Mouse (Mus musculus) hindbrain, embryonic 11.5 days (tissue): ENCODE measurements around the gene Aldh3a1. TPM values are rescaled to one million over a fixed set of nuclear protein-coding genes. Genes with fewer than 3 reads are reported as not detected.
"Not testable (repeated sequence)": the region's sequence is repeated elsewhere in the genome, so short reads cannot be mapped to it uniquely, and the experiment has no call there.

Source experiments
- ATAC-seq: fragments of 200-750 bp; cut with Nextera tagmentation; 2 replicates; pipeline ENCODE4 v1.8.0; 2017; ENCODE audit warnings: mild to moderate bottlenecking, moderate TSS enrichment, moderate library complexity; ENCODE audit not compliant: low FRiP score
- DNase-seq: peaks from one replicate; pipeline ENCODE4 v3.0.0-alpha.2; 2015; ENCODE audit warnings: low spot score
- H3K27ac ChIP-seq: fragments of 300-500 bp; sonication (generic); 2 replicates; pipeline ENCODE4 v1.5.1; 2014; ENCODE audit warnings: mild to moderate bottlenecking, low read depth, low read length
- H3K27me3 ChIP-seq: fragments of 300-500 bp; sonication (generic); 2 replicates; pipeline ENCODE4 v1.6.1; 2014; ENCODE audit warnings: mild to moderate bottlenecking, low read length, moderate library complexity, mixed read lengths; ENCODE audit not compliant: control insufficient read depth, insufficient read depth
- H3K36me3 ChIP-seq: fragments of 300-500 bp; sonication (generic); 2 replicates; pipeline ENCODE4 v1.6.1; 2014; ENCODE audit warnings: mild to moderate bottlenecking, low read length, moderate library complexity, mixed read lengths; ENCODE audit not compliant: control insufficient read depth, insufficient read depth
- H3K4me1 ChIP-seq: fragments of 300-500 bp; sonication (generic); replicated peaks from 2 replicates; pipeline ENCODE4 v1.6.1; 2014; ENCODE audit warnings: low read length, mixed read lengths; ENCODE audit not compliant: control insufficient read depth, insufficient read depth
- H3K4me2 ChIP-seq: fragments of 300-500 bp; sonication (generic); replicated peaks from 2 replicates; pipeline ENCODE4 v1.6.1; 2014; ENCODE audit warnings: mild to moderate bottlenecking, low read depth, low read length
- H3K4me3 ChIP-seq: fragments of 300-500 bp; sonication (generic); 2 replicates; pipeline ENCODE4 v1.5.1; 2014; ENCODE audit warnings: low read depth, low read length
- H3K9ac ChIP-seq: fragments of 300-500 bp; sonication (generic); 2 replicates; pipeline ENCODE4 v1.6.1; 2014; ENCODE audit warnings: low read depth, low read length
- H3K9me3 ChIP-seq: fragments of 300-500 bp; sonication (generic); 2 replicates; pipeline ENCODE4 v1.6.1; 2016; ENCODE audit warnings: low read length; ENCODE audit not compliant: control insufficient read depth
- WGBS: fragments of 180-500 bp; shearing (Covaris S2); extraction: QIAGEN DNeasy Blood & Tissue Kit; methylation state at CpG from one replicate; pipeline ENCODE4 v1.1.7; 2014; 5-methylcytosine and 5-hydroxymethylcytosine counted together
- polyA plus RNA-seq: library from polyadenylated mRNA; unstranded; fragments of >200 nt; fragmentation: Nextera tagmentation; extraction: Ambion mirVana; gene quantifications from 2 replicates; pipeline ENCODE4 v1.2.1, GENCODE M21; 2014

The Aldh3a1 gene
- polyA plus RNA-seq, 1 experiment from 2014 or later = not detected

DNA sequence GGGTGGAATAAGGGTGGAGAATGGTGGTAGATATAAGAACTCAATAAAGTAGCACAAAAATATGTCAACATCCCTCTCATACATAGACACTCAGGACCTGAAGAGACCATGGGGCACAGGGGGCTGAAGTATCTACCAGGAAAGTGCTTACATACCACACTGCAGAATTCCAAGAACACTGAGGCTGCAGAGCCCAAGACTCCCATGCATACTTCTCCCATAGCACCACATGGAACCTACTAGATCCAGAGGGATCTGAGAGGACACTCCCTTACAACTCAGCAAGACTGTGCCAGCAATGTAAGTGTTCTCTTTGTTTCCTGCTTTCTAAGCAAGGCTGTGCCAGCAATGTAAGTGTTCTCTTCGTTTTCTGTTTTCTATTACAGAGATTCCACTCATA lies 23.5 kb upstream of the Aldh3a1 start:
- H3K9me3 ChIP-seq = no peaks in the 10 kb centered on the region
- H3K4me2 ChIP-seq = no peak overlapping the region
- WGBS = 68% methylated on average over 1 of the region's 1 CpGs
- H3K9ac ChIP-seq = no peak overlapping the region
- no peak overlapping the region for H3K4me3 ChIP-seq
- no peaks in the 10 kb centered on the region for H3K4me1 ChIP-seq
- DNase-seq = no peak
- H3K36me3 ChIP-seq = no peaks in the 10 kb centered on the region
- ATAC-seq = no peak
- no peaks in the 10 kb centered on the region for H3K27me3 ChIP-seq
- no peak overlapping the region for H3K27ac ChIP-seq

DNA sequence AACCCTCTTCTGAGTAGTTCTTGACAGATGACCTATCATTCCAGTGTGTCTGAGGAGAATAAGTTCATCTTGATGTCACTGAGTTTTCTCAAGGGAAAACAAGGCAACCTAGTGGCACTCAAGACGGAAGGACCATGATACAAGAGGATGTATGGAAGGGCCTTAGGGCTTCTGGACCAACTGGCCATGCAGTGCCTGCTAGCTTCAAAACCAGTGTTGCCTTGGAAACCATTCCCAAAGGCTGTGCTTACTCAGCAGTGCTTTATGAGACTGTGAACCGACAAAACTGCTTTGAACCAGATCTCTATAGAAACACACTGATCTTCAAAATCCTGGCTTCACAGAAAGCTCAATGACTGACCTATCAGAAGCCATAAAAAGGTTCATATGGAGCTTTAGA lies 16.6 kb upstream of the Aldh3a1 start:
- Histone ChIP-seq H3K4me2 (no peak overlapping the region), H3K4me3 (no peak overlapping the region), H3K9me3 (no peaks in the 10 kb centered on the region), H3K36me3 (no peaks in the 10 kb centered on the region), H3K9ac (no peak overlapping the region), H3K4me1 (no peaks in the 10 kb centered on the region), H3K27ac (no peak overlapping the region), H3K27me3 (0 out of 2 replicates have a peak, but pooled peaks cover 2% of the 10 kb centered on the region)
- no peak for DNase-seq
- ATAC-seq = no peak
- 77% methylated on average over 2 of the region's 2 CpGs for WGBS

DNA sequence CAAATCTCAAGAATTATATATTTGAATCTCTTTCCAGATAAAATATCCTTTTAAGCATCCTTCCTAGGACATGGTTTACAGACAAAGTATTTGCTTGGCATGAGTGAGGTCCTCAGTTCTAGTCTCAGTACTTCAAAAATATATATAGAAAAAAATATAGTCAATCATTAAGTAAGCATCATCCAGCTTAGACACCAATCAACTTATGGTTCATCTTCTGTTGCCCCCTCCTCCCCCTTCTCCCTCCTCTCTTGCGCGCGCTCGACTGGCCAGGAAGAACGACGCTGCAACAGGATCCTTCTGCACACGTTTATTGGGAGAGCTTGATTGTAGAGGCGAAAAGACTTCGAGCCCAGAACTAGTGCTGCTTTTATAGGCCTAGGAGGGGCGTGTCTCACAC lies 15.2 kb upstream of the Aldh3a1 start:
- H3K4me1 ChIP-seq, H3K27me3 ChIP-seq, H3K9me3 ChIP-seq, H3K9ac ChIP-seq, H3K27ac ChIP-seq, H3K4me3 ChIP-seq, ATAC-seq, H3K36me3 ChIP-seq, H3K4me2 ChIP-seq, DNase-seq: not testable (repeated sequence)
- 85% methylated on average over 7 of the region's 10 CpGs for WGBS

DNA sequence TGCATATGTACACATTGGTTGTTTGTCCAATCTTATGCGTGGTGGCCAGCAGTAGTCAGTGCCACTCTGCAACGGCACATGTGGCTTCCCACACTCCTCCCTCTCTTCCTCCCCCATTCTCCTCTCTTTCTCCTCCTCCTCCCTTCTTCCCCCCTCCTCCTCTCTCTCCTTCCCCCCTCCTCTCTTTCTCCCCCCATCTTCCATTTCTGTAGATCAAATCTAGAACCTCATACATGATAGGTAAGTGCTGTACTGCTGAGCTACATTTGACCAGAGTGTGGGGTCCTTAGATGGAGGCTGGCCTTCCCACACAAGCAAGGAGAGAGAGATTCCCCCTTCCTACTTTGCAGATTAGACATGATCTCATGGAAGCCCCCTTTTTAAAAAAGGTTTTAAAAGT lies 14.6 kb upstream of the Aldh3a1 start:
- no peaks in the 10 kb centered on the region for H3K9me3 ChIP-seq
- H3K4me3 ChIP-seq = no peak overlapping the region
- no peak overlapping the region for H3K9ac ChIP-seq
- ATAC-seq = no peak
- DNase-seq = no peak
- H3K27ac ChIP-seq = no peak overlapping the region
- 0 out of 2 replicates have a peak, but pooled peaks cover 2% of the 10 kb centered on the region for H3K27me3 ChIP-seq
- 91% methylated on average over 2 of the region's 2 CpGs for WGBS
- H3K4me1 ChIP-seq = no peaks in the 10 kb centered on the region
- H3K4me2 ChIP-seq = no peak overlapping the region
- no peaks in the 10 kb centered on the region for H3K36me3 ChIP-seq

DNA sequence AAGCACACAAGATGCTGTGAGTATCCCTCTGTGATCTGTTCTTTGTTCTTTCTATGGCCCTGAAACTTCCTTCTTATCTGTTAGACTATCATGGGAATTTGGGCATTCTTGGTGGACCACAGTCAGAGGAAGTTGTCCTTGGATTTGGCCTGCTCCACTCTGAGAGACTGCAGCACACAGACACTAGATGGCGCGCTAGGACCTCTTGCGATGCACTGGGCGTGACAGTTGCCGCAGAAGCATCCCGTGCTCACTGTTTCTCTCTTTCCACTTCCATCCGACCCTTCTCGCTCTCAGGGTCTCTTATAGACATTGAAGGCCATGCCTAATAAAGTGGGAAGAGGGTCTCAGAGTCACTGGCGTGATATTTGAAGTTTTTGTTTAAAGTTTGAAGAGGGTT lies 13.9 kb upstream of the Aldh3a1 start:
- Histone ChIP-seq H3K4me3 (no peak overlapping the region), H3K36me3 (no peaks in the 10 kb centered on the region), H3K4me2 (no peak overlapping the region), H3K27me3 (0 out of 2 replicates have a peak, but pooled peaks cover 2% of the 10 kb centered on the region), H3K4me1 (no peaks in the 10 kb centered on the region), H3K9me3 (no peaks in the 10 kb centered on the region), H3K9ac (no peak overlapping the region), H3K27ac (no peak overlapping the region)
- no peak for ATAC-seq
- peak; percentile 85 for DNase-seq
- 14% methylated on average over 9 of the region's 9 CpGs for WGBS

DNA sequence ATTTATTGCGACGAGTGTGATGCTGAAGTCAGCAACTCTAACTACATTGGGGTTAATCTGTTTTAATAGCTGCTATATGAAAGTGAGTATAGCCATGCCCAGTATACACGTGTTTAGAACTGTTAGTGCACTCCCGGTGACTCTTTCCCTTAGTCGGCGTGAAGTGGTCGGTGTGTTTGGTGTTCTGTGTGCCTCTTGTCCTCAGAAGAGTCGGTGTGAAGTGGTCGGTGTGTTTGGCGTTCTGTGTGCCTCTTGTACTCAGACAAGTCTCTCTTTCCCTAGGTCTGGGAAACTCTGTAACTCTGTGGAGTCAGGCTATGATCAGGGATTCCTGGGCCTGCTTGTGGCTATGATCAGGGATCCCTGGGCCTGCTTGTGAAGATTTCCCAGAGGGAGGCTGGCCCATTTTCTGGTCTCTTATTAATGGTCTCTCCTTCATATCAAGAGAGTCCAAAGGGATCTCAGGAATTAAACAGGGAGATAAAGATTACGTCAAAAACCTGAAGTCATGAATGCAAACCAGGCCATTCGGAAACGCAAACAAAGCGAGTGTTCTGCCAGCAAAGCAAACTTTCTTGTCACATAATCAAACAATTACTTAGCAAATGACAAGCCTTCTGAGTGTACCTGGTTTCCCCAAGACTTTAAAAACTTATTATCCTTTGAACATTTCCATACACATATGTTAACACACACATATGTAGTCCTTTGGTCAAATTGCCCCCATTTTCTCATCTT lies 10.6 kb upstream of the Aldh3a1 start:
- Histone ChIP-seq H3K9ac (no peak overlapping the region), H3K36me3 (no peaks in the 10 kb centered on the region), H3K4me2 (no peak overlapping the region), H3K4me1 (no peaks in the 10 kb centered on the region), H3K27ac (no peak overlapping the region), H3K27me3 (0 out of 2 replicates have a peak, but pooled peaks cover 2% of the 10 kb centered on the region), H3K9me3 (no peaks in the 10 kb centered on the region), H3K4me3 (no peak overlapping the region)
- no peak for DNase-seq
- no peak for ATAC-seq
- WGBS = 85% methylated on average over 14 of the region's 14 CpGs

DNA sequence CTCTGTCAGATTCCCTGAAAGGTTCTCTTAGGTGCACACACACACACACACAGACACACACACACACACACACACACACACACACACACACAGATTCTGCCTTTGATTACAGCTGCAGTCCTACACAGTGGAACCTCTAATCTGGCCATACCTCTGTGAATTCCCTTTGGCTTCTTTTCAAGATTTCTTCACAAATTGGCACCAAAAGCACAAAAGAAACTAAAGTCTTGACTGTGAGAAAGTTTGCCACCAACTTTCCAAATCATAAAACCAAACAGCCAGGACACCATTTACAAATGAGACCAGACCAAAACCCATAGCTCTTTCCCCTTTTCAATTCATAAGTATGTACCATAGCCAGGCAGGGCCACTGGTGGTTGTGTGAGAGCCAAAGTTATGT lies 9.4 kb upstream of the Aldh3a1 start:
- H3K9ac ChIP-seq = no peak overlapping the region
- no peak overlapping the region for H3K4me3 ChIP-seq
- H3K4me1 ChIP-seq = no peaks in the 10 kb centered on the region
- no peaks in the 10 kb centered on the region for H3K9me3 ChIP-seq
- H3K36me3 ChIP-seq = no peaks in the 10 kb centered on the region
- H3K4me2 ChIP-seq = no peak overlapping the region
- no peak for DNase-seq
- H3K27me3 ChIP-seq = 0 out of 2 replicates have a peak, but pooled peaks cover 2% of the 10 kb centered on the region
- no peak overlapping the region for H3K27ac ChIP-seq
- no peak for ATAC-seq

DNA sequence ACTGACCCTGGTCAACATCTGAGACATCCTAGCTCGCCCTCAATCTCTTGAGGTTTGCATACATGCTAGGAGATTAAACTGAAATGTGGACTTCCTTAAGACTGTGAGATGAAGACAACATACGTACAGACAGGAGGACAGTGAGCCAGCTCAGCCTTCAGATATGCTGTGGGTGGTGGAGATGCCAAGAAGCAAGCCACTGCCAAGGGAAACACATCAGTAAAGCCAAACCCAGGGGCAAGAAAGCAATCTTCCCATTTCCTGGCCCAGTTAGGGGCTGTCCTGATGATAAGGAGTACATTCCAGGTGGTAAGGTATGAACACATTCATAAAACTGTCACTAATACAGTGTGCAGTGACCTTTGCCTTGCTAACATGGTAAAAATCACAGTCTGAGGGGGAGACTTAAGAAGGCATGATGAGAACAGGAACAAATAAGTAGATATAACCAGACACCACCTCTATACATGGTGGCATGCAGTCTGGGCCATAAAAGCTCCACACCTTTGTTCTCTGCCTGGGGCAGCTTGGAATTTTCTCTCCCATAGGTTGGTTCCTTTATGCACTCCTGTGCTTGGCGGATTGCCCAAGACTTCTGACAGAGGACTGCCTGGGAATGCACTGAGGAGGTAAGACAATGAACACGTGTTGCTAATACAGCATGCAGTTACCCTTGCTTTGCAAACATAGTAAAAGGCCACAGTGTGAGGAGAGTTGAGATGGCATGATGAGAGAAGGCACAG lies 7.5 kb upstream of the Aldh3a1 start:
- no peak overlapping the region for H3K27ac ChIP-seq
- DNase-seq (no peak), ATAC-seq (no peak)
- no peaks in the 10 kb centered on the region for H3K36me3 ChIP-seq
- no peak overlapping the region for H3K4me2 ChIP-seq
- H3K27me3 ChIP-seq = no peaks in the 10 kb centered on the region
- no peaks in the 10 kb centered on the region for H3K9me3 ChIP-seq
- no peak overlapping the region for H3K4me3 ChIP-seq
- 74% methylated on average over 4 of the region's 4 CpGs for WGBS
- no peaks in the 10 kb centered on the region for H3K4me1 ChIP-seq
- no peak overlapping the region for H3K9ac ChIP-seq

DNA sequence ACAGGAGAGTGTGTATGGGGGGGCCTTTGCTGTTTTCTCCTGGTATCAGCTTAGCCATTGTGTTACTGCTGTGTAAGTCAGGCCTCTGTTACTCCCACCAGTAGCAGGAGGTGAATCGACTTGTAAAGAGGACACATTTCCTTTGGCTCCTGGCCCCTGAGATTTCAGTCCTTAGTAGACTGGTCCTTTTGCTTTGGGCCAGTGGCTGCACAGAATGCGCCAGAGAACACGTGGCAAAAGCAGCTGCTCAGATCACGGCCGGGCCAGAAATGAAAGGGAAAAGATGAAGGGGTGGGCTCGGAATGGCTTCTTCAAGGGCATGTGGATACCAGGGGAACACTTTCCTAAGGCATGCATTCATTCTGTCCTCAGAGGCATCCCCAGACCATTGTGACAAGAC lies 5.2 kb upstream of the Aldh3a1 start:
- no peak for DNase-seq
- no peak overlapping the region for H3K27ac ChIP-seq
- no peaks in the 10 kb centered on the region for H3K4me1 ChIP-seq
- 79% methylated on average over 6 of the region's 6 CpGs for WGBS
- no peak overlapping the region for H3K4me3 ChIP-seq
- H3K36me3 ChIP-seq = no peaks in the 10 kb centered on the region
- ATAC-seq = no peak
- H3K9ac ChIP-seq = no peak overlapping the region
- H3K9me3 ChIP-seq = no peaks in the 10 kb centered on the region
- no peak overlapping the region for H3K4me2 ChIP-seq
- no peaks in the 10 kb centered on the region for H3K27me3 ChIP-seq
